Mouse (Mus musculus) E14TG2a.4 (cell line): ENCODE measurements around the gene Rbm8a.

Experiments
- H3K27me3 ChIP-seq: 2 replicates; pipeline ENCODE4 v1.6.1; 2014; ENCODE audit warnings: low read length, control low read depth; ENCODE audit not compliant: insufficient read depth
- H3K36me3 ChIP-seq: 2 replicates; pipeline ENCODE4 v1.6.1; 2014; ENCODE audit warnings: low read length, control low read depth; ENCODE audit not compliant: insufficient read depth
- H3K4me1 ChIP-seq: replicated peaks from 2 replicates; pipeline ENCODE4 v1.6.1; 2014; ENCODE audit warnings: low read depth, low read length, control low read depth
- H3K4me3 ChIP-seq: replicated peaks from 2 replicates; pipeline ENCODE4 v1.5.1; 2014; ENCODE audit warnings: mild to moderate bottlenecking, low read length
- H3K9me3 ChIP-seq: 2 replicates; pipeline ENCODE4 v1.6.1; 2014; ENCODE audit warnings: low read length, control low read depth
- CTCF ChIP-seq: conservative IDR thresholded peaks from 2 replicates; pipeline ENCODE4 v1.5.1; 2014; ENCODE audit warnings: low read length
- NANOG ChIP-seq: IDR thresholded peaks from 2 replicates; pipeline ENCODE4 v1.6.1; 2014; ENCODE audit warnings: borderline replicate concordance, low read length, mixed read lengths
- POU5F1 ChIP-seq: IDR thresholded peaks from 2 replicates; pipeline ENCODE4 v1.6.1; 2014; ENCODE audit warnings: low read length, borderline replicate concordance

Gene Rbm8a

DNA sequence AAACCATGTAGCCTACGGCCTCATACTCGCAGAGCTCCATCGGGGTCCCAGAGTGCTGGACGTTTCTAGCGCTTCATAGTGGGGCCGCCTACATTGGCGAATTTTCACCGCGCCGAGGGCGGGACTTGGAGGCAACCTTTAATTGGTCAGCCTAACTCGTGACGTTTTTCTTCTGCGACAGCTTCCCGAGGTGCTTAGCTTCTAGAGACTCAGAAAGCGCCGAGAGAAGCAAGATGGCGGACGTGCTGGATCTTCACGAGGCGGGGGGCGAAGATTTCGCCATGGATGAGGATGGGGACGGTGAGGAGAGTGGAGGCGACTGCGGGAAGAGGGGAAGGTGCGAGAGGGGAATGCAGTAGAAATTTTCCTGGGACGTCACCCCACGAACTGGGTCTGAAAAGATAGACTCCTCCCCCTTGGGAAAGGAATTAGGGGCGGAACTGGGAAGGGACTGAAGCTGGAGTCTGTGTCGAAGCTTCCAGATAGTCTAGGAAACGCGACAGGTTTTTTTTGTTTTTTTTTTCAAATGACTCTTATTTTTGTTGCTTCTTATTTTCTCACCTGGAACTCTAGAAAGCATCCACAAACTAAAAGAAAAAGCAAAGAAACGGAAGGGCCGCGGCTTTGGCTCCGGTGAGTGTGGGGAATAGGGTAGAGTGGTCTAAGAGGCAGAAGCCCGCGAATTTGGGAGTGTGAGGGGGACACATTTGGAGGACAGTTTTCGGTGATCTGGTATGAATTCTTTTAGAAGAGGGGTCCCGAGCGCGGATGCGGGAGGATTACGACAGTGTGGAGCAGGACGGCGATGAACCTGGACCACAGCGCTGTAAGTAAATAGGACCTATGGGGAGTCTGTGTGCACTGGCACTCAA lies at the start of gene Rbm8a:
TSS of gene Rbm8a (plus strand) at position 205 of the 872 bp plus-strand sequence.
- Histone ChIP-seq H3K4me3 (peak within 1 kb of the TSS; percentile 89), H3K4me1 (peaks cover 64% of the 10 kb centered on the region), H3K27me3 (no peaks in the 10 kb centered on the region), H3K9me3 (no peaks in the 10 kb centered on the region), H3K36me3 (peaks cover 56% of the 10 kb centered on the region)
- TF ChIP-seq POU5F1 (no peak), NANOG (no peak), CTCF (no peak)

DNA sequence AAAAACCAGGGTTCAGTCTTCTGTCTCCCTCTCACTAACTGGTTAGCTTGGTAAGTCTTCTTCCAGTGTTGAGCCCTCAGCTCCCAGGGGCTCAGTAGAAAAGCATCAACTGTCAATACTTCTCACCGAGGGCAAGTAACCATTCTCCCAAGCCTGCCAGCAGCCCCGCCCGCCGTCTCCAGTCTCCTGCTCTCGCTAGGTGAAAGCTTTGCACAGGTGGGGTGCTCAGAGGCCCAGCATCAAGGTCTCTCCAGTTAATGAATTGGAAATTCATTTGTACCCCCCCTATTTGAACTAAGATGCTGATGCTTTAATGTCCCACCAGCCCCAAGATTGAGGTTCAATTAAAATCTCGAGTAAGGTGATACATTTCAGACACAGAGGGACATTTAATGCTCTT lies 48.6 kb upstream of the Rbm8a start:
- no peaks in the 10 kb centered on the region for H3K27me3 ChIP-seq
- H3K9me3 ChIP-seq: no peaks in the 10 kb centered on the region
- H3K4me3 ChIP-seq: 0 out of 2 replicates have a peak overlapping the region, but pooled peaks have one; percentile 15
- H3K4me1 ChIP-seq: peaks cover 71% of the 10 kb centered on the region
- TF ChIP-seq CTCF (no peak), POU5F1 (no peak), NANOG (no peak)
- H3K36me3 ChIP-seq: peaks cover 30% of the 10 kb centered on the region

DNA sequence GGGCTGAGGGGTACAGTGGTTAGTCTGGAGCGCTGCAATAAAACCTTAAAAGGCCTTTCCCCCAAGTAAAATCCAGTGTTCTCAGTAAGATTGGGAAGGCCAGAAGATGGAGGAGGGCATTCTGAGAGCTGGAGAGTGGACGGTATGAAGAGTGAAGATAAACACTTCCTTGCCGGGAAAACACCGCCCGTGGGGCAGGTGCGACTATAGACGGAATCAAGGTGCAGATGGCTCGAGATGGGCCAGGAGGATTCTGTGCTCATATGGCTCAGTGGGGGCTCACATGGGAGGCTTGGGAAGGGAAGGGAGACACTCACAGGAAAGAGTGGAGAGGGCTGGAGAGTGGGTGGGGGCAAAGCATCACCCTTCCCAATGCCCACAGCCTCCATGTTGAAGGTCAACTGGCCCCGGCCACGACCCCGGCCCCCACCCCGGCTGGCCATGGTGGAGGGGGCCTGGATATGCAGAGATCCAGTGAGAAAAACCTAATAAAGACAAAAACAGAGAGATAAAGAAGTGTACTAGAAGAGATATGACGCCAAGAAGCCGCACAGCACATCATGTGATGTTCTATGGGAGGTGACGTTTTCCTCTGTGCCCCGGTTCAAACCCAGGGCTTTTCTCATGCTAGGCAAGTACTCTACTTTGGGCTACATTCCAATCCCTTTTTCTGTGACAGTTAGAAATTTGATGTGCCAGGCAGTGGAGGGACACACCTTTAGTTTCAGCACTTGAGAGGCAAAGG lies 47.8 kb upstream of the Rbm8a start:
- Histone ChIP-seq H3K4me1 (peaks cover 75% of the 10 kb centered on the region), H3K27me3 (no peaks in the 10 kb centered on the region), H3K9me3 (no peaks in the 10 kb centered on the region), H3K36me3 (peaks cover 33% of the 10 kb centered on the region), H3K4me3 (peak overlapping the region; percentile 15; the same call in 1 of the 2 replicates)
- TF ChIP-seq NANOG: no peak
- no peak for TF ChIP-seq POU5F1
- TF ChIP-seq CTCF: no peak

DNA sequence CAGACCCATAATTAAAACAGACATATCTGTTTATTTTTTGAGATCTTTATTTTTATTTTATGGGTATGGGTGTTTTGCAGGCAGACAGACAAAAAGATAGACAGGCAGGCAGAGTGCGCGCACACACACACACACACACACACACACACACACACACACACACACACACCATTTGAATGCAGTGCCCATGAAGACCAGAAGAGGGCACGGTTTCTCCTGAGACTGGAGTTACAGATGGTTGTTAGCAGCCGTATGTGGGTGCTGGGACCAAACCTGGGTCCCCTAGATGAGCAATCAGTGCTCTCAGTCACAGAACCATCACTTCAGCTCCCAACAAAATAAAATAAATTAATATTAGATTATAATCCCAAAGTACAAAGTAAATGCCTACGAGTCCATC lies 46.3 kb upstream of the Rbm8a start:
- H3K4me3 ChIP-seq: no peak overlapping the region
- peaks cover 63% of the 10 kb centered on the region for H3K4me1 ChIP-seq
- H3K9me3 ChIP-seq: peaks cover 4% of the 10 kb centered on the region
- TF ChIP-seq CTCF (no peak), POU5F1 (no peak), NANOG (no peak)
- H3K36me3 ChIP-seq: peaks cover 37% of the 10 kb centered on the region
- no peaks in the 10 kb centered on the region for H3K27me3 ChIP-seq

DNA sequence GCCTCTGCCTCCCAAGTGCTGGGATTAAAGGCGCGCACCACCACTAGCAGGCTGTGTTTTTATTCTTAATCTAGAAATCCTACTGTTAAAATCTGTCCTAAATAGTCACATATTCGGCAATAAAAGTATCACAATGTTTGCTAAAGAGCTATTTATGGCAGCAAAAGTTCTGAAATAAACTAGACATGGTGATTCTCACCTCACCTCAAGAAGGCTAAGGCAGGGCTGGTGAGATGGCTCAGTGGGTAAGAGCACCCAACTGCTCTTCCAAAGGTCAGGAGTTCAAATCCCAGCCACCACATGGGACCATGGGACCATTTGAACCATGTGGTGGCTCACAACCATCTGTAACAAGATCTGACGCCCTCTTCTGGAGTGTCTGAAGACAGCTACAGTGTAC lies 39.1 kb upstream of the Rbm8a start:
- Histone ChIP-seq H3K4me1 (peaks cover 69% of the 10 kb centered on the region), H3K27me3 (peaks cover 3% of the 10 kb centered on the region), H3K9me3 (peaks cover 4% of the 10 kb centered on the region), H3K36me3 (peaks cover 15% of the 10 kb centered on the region), H3K4me3 (no peak overlapping the region)
- TF ChIP-seq CTCF: no peak
- no peak for TF ChIP-seq POU5F1
- TF ChIP-seq NANOG: no peak

DNA sequence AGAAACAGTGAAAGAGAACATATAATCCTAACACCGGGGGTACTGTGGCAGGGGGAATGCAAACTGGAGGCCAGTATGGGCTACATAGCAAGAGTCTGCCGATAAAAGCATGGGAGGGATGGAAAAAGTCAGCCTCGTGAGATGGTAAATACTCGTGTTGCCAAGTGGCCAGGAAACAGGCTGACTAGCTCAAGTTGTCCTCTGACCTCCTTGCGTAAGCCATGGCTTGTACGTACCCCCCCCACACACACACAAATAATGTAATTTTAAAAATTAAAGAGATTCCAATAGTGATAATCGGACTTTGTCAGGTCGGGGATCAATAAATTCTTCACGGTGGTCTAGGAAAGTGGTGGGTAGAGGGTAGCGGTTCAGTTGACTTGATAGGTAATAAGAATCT lies 36.4 kb upstream of the Rbm8a start:
- Histone ChIP-seq H3K36me3 (peaks cover 8% of the 10 kb centered on the region), H3K4me1 (peaks cover 81% of the 10 kb centered on the region), H3K27me3 (peaks cover 30% of the 10 kb centered on the region), H3K4me3 (peak overlapping the region; percentile 86), H3K9me3 (no peaks in the 10 kb centered on the region)
- TF ChIP-seq NANOG (no peak), POU5F1 (no peak), CTCF (no peak)

DNA sequence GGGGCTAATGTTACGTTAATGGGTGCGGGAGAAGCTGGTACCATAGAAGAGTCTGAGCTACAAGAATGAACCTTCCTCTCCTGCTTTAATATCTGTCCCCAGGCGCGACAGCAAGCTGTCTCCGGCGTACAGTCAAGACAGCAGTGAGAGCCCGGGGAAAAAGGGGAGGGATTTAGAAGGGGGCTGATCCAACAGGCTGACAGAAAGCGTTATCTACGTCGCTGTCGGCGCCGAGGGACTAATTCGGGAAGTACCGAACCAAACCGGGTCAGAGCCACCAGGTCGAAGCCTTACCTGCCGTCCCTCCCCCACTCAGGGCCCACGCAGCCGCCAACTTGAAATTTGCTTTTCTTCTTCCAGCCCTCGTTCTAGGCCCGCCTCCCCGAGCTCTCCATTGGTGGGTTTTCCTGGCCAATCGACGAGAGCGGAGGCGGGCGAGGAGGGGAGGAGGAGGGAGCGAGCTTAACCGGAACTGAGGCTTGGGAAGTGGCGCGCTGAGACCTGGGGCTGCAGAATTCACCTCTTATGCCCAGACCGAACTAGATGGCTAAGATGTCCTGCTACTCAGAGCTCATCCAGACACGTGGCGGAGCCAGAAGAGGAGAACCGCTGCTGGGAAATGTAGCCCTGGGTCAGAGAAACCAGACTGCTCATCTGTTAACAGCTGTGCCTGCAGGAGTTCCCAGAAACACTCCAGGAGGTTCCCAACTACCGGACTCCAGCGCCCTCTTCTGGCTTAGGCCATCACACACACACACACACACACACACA lies 35.8 kb upstream of the Rbm8a start, which contains the start of gene Polr3gl:
TSS of gene Polr3gl (minus strand) at position 392 of the 771 bp plus-strand sequence.
- Histone ChIP-seq H3K27me3 (peaks cover 36% of the 10 kb centered on the region), H3K36me3 (peaks cover 8% of the 10 kb centered on the region), H3K9me3 (no peaks in the 10 kb centered on the region), H3K4me1 (peaks cover 82% of the 10 kb centered on the region), H3K4me3 (peak within 1 kb of the TSS; percentile 86)
- TF ChIP-seq CTCF (no peak), NANOG (no peak), POU5F1 (no peak)

DNA sequence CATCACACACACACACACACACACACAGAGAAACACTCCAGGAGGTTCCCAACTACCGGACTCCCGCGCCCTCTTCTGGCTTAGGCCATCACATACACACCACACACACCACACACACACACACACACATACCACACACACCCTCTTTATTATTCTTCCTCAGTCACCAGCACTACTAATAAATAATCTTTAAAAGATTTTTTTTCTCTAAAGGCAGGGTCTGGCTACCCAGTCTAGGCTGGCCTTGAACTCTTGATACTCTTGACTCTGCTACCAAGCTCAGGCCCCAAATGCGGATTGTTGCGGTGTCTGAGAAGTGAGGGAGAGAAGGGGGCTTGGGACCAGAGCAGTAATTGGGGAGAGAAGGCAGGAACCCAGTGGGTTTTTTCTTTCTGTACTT lies 34.9 kb upstream of the Rbm8a start:
- H3K4me1 ChIP-seq: peaks cover 84% of the 10 kb centered on the region
- peaks cover 3% of the 10 kb centered on the region for H3K36me3 ChIP-seq
- H3K4me3 ChIP-seq: no peak overlapping the region
- no peaks in the 10 kb centered on the region for H3K9me3 ChIP-seq
- peaks cover 42% of the 10 kb centered on the region for H3K27me3 ChIP-seq
- TF ChIP-seq NANOG: no peak
- TF ChIP-seq CTCF: no peak
- no peak for TF ChIP-seq POU5F1
